Mouse (Mus musculus): ENCODE measurements around the gene Arhgap8. TPM values are rescaled to one million over a fixed set of nuclear protein-coding genes. Genes with fewer than 3 reads are reported as not detected.
A peak's percentile ranks its signal among the peaks of the same experiment; 100 is the strongest.
"Not testable (repeated sequence)": the region's sequence is repeated elsewhere in the genome, so short reads cannot be mapped to it uniquely, and the experiment has no call there.

Arhgap8 gene
- polyA plus RNA-seq, 1 experiment from 2014 or later, result 0.53 TPM

DNA sequence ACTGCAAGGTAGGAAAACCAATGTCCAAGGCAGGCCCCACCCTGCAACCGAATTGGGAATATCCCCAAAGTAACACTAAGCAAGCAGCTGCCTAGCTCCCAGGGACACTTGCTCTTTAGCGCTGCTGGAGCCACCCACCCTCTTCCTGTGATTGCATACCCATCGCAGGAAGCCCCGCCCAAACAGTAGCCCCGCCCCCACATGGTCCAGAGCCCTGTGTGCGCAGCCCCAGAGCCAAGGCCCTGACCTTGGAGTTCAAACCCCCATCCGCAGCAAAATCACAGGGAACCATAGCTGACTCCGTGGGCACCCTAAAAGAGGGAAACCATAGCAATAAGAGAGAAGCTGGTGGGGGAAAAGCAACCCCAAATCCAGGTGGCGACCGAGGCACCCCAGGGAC is 46.8 kb downstream of the Arhgap8 start:
- H3K9ac ChIP-seq (replicated peaks; ENCODE audit: low read depth, low read length), result no peak overlapping the region
- no peak overlapping the region for H3K4me3 ChIP-seq (replicated peaks; ENCODE audit: low read length)
- H3K9me3 ChIP-seq (ENCODE audit: control insufficient read depth, low read length), result no peaks in the 10 kb centered on the region
- H3K4me2 ChIP-seq (ENCODE audit: low read length), result no peak overlapping the region
- no peak for ATAC-seq
- H3K4me1 ChIP-seq (replicated peaks; ENCODE audit: control insufficient read depth, insufficient read depth, low read length), result no peaks in the 10 kb centered on the region
- no peak overlapping the region for H3K27ac ChIP-seq (ENCODE audit: low read length)
- no peaks in the 10 kb centered on the region for H3K27me3 ChIP-seq (replicated peaks; ENCODE audit: control insufficient read depth, insufficient read depth, low read length)
- WGBS, result 47% methylated on average over 10 of the region's 10 CpGs
- no peaks in the 10 kb centered on the region for H3K36me3 ChIP-seq (ENCODE audit: control insufficient read depth, insufficient read depth)

- ATAC-seq, result not testable (repeated sequence)
Observed at GRCm38 (mm10) chr15:84768531-84768930, 48.7 kb downstream of the Arhgap8 start.

DNA sequence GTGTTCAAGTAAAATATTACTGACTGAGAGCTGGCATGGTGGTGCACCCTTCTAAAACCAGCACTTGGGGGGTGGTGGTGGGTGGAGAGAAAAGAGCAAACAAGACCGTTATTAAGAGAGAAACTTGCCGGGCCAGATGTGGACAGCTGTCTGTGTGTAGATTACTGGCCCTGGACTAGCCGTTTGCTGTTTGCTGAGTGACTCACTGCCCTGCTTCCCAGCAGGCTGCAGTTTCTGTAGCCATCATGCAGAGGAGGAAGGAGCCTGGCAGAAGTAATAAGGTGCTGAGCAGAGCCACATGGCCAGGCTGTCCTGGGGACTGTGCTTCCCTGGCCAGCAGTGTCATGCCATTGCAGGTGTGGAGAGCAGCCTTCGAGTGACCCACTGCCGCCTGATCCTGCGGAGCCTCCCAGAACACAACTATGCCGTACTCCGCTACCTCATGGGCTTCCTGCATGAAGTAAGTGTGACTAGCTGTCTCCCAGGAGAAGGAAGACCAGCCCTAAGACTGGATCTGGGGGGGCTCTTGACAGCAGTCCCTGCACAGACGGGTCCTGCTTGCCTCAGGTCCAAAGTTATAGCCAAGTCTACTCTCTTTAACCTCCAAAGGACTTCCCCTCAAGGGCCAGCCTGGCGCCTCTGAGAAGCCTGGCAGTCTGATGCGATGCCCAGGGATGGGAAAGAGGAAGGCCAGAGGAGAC is 49.9 kb downstream of the Arhgap8 start:
- WGBS, result 83% methylated on average over 11 of the region's 11 CpGs
- Histone ChIP-seq H3K36me3 (ENCODE audit: control insufficient read depth, insufficient read depth) (no peaks in the 10 kb centered on the region), H3K9me3 (ENCODE audit: control insufficient read depth, low read length) (no peaks in the 10 kb centered on the region), H3K4me3 (replicated peaks; ENCODE audit: low read length) (no peak overlapping the region), H3K27ac (ENCODE audit: low read length) (no peak overlapping the region), H3K9ac (replicated peaks; ENCODE audit: low read depth, low read length) (no peak overlapping the region), H3K4me2 (ENCODE audit: low read length) (no peak overlapping the region), H3K27me3 (replicated peaks; ENCODE audit: control insufficient read depth, insufficient read depth, low read length) (no peaks in the 10 kb centered on the region), H3K4me1 (replicated peaks; ENCODE audit: control insufficient read depth, insufficient read depth, low read length) (peaks cover 4% of the 10 kb centered on the region)
- no peak for ATAC-seq

More at GRCm38 (mm10) chr15:84768531-84768930, 48.7 kb downstream of the Arhgap8 start:
- not testable (repeated sequence) for H3K9ac ChIP-seq (replicated peaks; ENCODE audit: low read depth, low read length); H3K4me1 ChIP-seq (replicated peaks; ENCODE audit: control insufficient read depth, insufficient read depth, low read length); H3K9me3 ChIP-seq (ENCODE audit: control insufficient read depth, low read length); H3K27ac ChIP-seq (ENCODE audit: low read length); H3K27me3 ChIP-seq (replicated peaks; ENCODE audit: control insufficient read depth, insufficient read depth, low read length); H3K4me3 ChIP-seq (replicated peaks; ENCODE audit: low read length); H3K4me2 ChIP-seq (ENCODE audit: low read length); H3K36me3 ChIP-seq (ENCODE audit: control insufficient read depth, insufficient read depth)
- WGBS, result 86% methylated on average over 3 of the region's 4 CpGs

DNA sequence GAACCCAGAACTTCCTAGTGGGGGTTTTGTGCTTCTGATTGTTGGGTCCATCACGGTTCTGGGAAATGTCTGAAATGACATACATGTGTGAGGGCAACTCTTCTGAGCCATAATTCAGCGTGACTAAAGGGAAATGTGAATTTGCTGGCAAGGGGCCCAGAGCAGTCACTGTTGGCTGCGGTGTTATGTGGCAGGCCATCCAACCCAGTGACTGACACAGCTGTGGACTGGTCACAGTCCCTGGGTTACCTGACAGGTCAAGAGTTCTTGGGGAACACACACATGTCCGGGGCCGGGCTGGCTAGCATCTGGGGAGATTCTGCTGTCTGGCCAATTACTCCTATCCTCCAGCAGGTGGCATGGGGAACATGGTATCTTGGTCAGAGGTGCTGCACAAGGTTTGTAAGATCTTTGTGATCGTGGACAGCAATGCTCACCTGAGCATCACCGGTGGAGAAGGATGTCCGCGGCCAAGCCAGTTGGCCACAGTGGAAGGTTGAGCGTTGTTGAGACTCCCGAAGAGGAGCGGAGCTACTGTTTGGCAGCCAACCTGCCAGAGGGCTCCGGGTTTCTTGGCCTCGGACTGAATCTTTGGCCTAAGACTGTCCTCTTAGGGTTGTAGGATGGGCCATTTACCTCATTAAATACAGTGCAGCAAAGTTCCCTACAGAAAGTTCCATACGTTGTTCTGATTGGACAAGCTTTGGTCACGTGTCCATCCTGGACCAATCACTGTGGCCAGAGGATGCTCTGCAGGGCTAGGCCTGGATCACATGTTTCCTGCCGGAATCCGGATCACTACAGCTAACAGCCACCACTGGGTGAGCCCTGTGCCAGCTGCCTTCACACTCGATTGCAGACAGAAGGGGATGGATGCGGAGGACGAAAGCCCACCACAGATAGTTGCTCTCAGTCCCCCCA is 52.6 kb downstream of the Arhgap8 start:
- no peaks in the 10 kb centered on the region for H3K36me3 ChIP-seq (ENCODE audit: control insufficient read depth, insufficient read depth)
- H3K27ac ChIP-seq (ENCODE audit: low read length), result no peak overlapping the region
- ATAC-seq, result no peak
- H3K4me1 ChIP-seq (replicated peaks; ENCODE audit: control insufficient read depth, insufficient read depth, low read length), result peaks cover 15% of the 10 kb centered on the region
- 82% methylated on average over 21 of the region's 21 CpGs for WGBS
- no peak overlapping the region for H3K9ac ChIP-seq (replicated peaks; ENCODE audit: low read depth, low read length)
- no peaks in the 10 kb centered on the region for H3K27me3 ChIP-seq (replicated peaks; ENCODE audit: control insufficient read depth, insufficient read depth, low read length)
- H3K9me3 ChIP-seq (ENCODE audit: control insufficient read depth, low read length), result no peaks in the 10 kb centered on the region
- H3K4me3 ChIP-seq (replicated peaks; ENCODE audit: low read length), result no peak overlapping the region
- no peak overlapping the region for H3K4me2 ChIP-seq (ENCODE audit: low read length)

- no peaks in the 10 kb centered on the region for H3K27me3 ChIP-seq (replicated peaks; ENCODE audit: control insufficient read depth, insufficient read depth, low read length)
- no peaks in the 10 kb centered on the region for H3K36me3 ChIP-seq (ENCODE audit: control insufficient read depth, insufficient read depth)
- no peaks in the 10 kb centered on the region for H3K9me3 ChIP-seq (ENCODE audit: control insufficient read depth, low read length)
- ATAC-seq, result peak; percentile 65
- 10% methylated on average over 20 of the region's 20 CpGs for WGBS
- H3K4me2 ChIP-seq (ENCODE audit: low read length), result peak overlapping the region; percentile 41
- no peak overlapping the region for H3K9ac ChIP-seq (replicated peaks; ENCODE audit: low read depth, low read length)
- peak overlapping the region; percentile 54; the same call in 1 of the 2 replicates for H3K27ac ChIP-seq (ENCODE audit: low read length)
- H3K4me1 ChIP-seq (replicated peaks; ENCODE audit: control insufficient read depth, insufficient read depth, low read length), result peaks cover 25% of the 10 kb centered on the region
- H3K4me3 ChIP-seq (replicated peaks; ENCODE audit: low read length), result no peak overlapping the region
Observed at GRCm38 (mm10) chr15:84775421-84776174, 55.7 kb downstream of the Arhgap8 start.

DNA sequence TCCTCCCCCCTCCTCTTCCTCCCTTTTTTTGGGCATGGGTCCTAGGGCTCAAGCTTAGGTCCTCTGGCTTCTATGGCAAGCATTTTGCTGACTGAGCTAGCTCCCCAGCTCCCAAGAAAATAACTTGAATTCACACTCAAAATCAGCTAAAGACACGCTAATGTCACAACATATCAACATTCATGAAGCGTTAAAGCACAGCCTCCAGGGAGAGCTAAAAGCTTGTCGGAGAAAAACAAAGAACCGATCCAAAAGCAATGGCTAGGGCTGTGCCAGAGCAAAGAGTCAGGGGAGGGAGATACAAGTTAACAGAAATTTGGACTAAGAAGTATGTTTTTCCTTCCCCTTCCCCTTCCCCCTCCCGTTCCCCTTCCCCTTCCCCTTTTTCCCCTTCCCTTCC is 58.7 kb downstream of the Arhgap8 start:
- no peak overlapping the region for H3K27ac ChIP-seq (ENCODE audit: low read length)
- H3K9ac ChIP-seq (replicated peaks; ENCODE audit: low read depth, low read length), result no peak overlapping the region
- WGBS, result 26% methylated on average over 5 of the region's 5 CpGs
- H3K27me3 ChIP-seq (replicated peaks; ENCODE audit: control insufficient read depth, insufficient read depth, low read length), result no peaks in the 10 kb centered on the region
- H3K36me3 ChIP-seq (ENCODE audit: control insufficient read depth, insufficient read depth), result no peaks in the 10 kb centered on the region
- no peak overlapping the region for H3K4me2 ChIP-seq (ENCODE audit: low read length)
- peaks cover 25% of the 10 kb centered on the region for H3K4me1 ChIP-seq (replicated peaks; ENCODE audit: control insufficient read depth, insufficient read depth, low read length)
- no peaks in the 10 kb centered on the region for H3K9me3 ChIP-seq (ENCODE audit: control insufficient read depth, low read length)
- H3K4me3 ChIP-seq (replicated peaks; ENCODE audit: low read length), result no peak overlapping the region
- ATAC-seq, result no peak

DNA sequence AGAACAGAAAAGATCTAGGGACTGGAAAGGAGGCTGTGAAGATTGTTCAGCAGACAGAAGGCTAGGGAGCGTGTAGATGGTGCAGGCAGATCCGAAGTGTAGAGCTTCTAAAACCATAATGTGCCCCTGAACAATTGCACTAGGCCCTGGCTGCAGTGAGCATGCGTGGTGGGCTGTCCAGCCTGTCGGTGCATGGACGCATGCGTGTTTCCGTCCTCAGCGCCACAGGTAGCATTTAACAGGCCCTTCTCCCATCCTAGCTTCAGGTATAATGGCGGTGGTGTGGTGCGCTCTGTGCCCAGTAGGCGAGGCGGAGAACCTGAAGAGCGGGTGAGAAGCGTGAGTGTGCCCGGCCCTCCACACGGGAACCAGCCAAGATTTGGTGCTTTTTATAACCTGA is 65.0 kb downstream of the Arhgap8 start:
- ATAC-seq, result no peak
- no peaks in the 10 kb centered on the region for H3K4me1 ChIP-seq (replicated peaks; ENCODE audit: control insufficient read depth, insufficient read depth, low read length)
- no peak overlapping the region for H3K4me3 ChIP-seq (replicated peaks; ENCODE audit: low read length)
- WGBS, result 96% methylated on average over 16 of the region's 16 CpGs
- H3K27ac ChIP-seq (ENCODE audit: low read length), result no peak overlapping the region
- no peaks in the 10 kb centered on the region for H3K27me3 ChIP-seq (replicated peaks; ENCODE audit: control insufficient read depth, insufficient read depth, low read length)
- H3K9me3 ChIP-seq (ENCODE audit: control insufficient read depth, low read length), result no peaks in the 10 kb centered on the region
- H3K4me2 ChIP-seq (ENCODE audit: low read length), result no peak overlapping the region
- peaks cover 12% of the 10 kb centered on the region for H3K36me3 ChIP-seq (ENCODE audit: control insufficient read depth, insufficient read depth)
- no peak overlapping the region for H3K9ac ChIP-seq (replicated peaks; ENCODE audit: low read depth, low read length)

GRCm38 (mm10) chr15:84787161-84787560 is 67.3 kb downstream of the Arhgap8 start:
- H3K9ac ChIP-seq (replicated peaks; ENCODE audit: low read depth, low read length), result no peak overlapping the region
- H3K9me3 ChIP-seq (ENCODE audit: control insufficient read depth, low read length), result no peaks in the 10 kb centered on the region
- WGBS, result 74% methylated on average over 10 of the region's 10 CpGs
- no peaks in the 10 kb centered on the region for H3K27me3 ChIP-seq (replicated peaks; ENCODE audit: control insufficient read depth, insufficient read depth, low read length)
- H3K4me1 ChIP-seq (replicated peaks; ENCODE audit: control insufficient read depth, insufficient read depth, low read length), result no peaks in the 10 kb centered on the region
- no peak for ATAC-seq
- no peak overlapping the region for H3K27ac ChIP-seq (ENCODE audit: low read length)
- peaks cover 19% of the 10 kb centered on the region for H3K36me3 ChIP-seq (ENCODE audit: control insufficient read depth, insufficient read depth)
- H3K4me2 ChIP-seq (ENCODE audit: low read length), result no peak overlapping the region
- H3K4me3 ChIP-seq (replicated peaks; ENCODE audit: low read length), result no peak overlapping the region

DNA sequence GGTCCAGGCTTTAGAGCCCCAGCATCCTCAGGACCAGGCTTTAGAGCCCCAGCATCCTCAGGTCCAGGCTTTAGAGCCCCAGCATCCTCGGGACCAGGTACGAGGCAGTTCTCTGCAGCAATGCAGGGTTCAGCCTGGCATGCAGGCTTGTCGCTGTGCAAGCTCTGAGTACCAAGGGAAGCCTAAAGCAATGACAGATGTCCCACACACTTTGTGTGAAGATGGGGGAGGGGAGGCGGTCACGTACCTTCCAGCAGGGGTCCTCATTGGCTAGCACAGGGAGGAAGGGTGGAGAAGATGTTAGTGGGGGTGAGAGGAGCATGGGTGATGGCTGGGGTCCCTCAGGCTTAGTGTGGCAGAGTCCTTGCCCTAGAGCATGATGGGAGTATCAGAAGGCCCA is 73.8 kb downstream of the Arhgap8 start:
- peaks cover 37% of the 10 kb centered on the region for H3K36me3 ChIP-seq (ENCODE audit: control insufficient read depth, insufficient read depth)
- H3K27me3 ChIP-seq (replicated peaks; ENCODE audit: control insufficient read depth, insufficient read depth, low read length), result no peaks in the 10 kb centered on the region
- H3K27ac ChIP-seq (ENCODE audit: low read length), result no peak overlapping the region
- H3K9me3 ChIP-seq (ENCODE audit: control insufficient read depth, low read length), result no peaks in the 10 kb centered on the region
- no peak overlapping the region for H3K4me2 ChIP-seq (ENCODE audit: low read length)
- no peak overlapping the region for H3K9ac ChIP-seq (replicated peaks; ENCODE audit: low read depth, low read length)
- H3K4me1 ChIP-seq (replicated peaks; ENCODE audit: control insufficient read depth, insufficient read depth, low read length), result 0 out of 2 replicates have a peak, but pooled peaks cover 3% of the 10 kb centered on the region
- H3K4me3 ChIP-seq (replicated peaks; ENCODE audit: low read length), result no peak overlapping the region
- ATAC-seq, result no peak
- WGBS, result 72% methylated on average over 5 of the region's 5 CpGs

Measured in forebrain, embryonic 16.5 days (tissue).